Mouse (Mus musculus) limb, embryonic 11.5 days (tissue): ENCODE data around the gene Yars. TPM values are rescaled to one million over a fixed set of nuclear protein-coding genes. Genes with fewer than 3 reads are reported as not detected.
A peak's percentile ranks its signal among the peaks of the same experiment; 100 is the strongest.

ENCODE experiments used
- ATAC-seq: fragments of 200-750 bp; cut with Nextera tagmentation; 2 replicates; pipeline ENCODE4 v1.8.0; 2017; ENCODE audit warnings: low read depth; ENCODE audit not compliant: insufficient number of reproducible peaks, low FRiP score, low TSS enrichment
- DNase-seq: peaks from one replicate; pipeline ENCODE4 v3.0.0-alpha.2; 2015; ENCODE audit warnings: low spot score
- H3K27ac ChIP-seq: fragments of 300-500 bp; sonication (generic); replicated peaks from 2 replicates; pipeline ENCODE4 v1.5.1; 2014; ENCODE audit warnings: low read depth, mild to moderate bottlenecking, low read length
- H3K27me3 ChIP-seq: fragments of 300-500 bp; sonication (generic); 2 replicates; pipeline ENCODE4 v1.6.1; 2014; ENCODE audit warnings: mild to moderate bottlenecking, low read length, mixed read lengths; ENCODE audit not compliant: control insufficient read depth, insufficient read depth
- H3K36me3 ChIP-seq: fragments of 300-500 bp; sonication (generic); 2 replicates; pipeline ENCODE4 v1.6.1; 2014; ENCODE audit warnings: mild to moderate bottlenecking, low read length, moderate library complexity, mixed read lengths; ENCODE audit not compliant: control insufficient read depth, insufficient read depth
- H3K4me1 ChIP-seq: fragments of 300-500 bp; sonication (generic); 2 replicates; pipeline ENCODE4 v1.6.1; 2014; ENCODE audit warnings: low read length, mixed read lengths; ENCODE audit not compliant: control insufficient read depth, insufficient read depth
- H3K4me2 ChIP-seq: fragments of 300-500 bp; sonication (generic); 2 replicates; pipeline ENCODE4 v1.6.1; 2014; ENCODE audit warnings: low read depth, mild to moderate bottlenecking, moderate library complexity; ENCODE audit not compliant: severe bottlenecking
- H3K4me3 ChIP-seq: fragments of 300-500 bp; sonication (generic); 2 replicates; pipeline ENCODE4 v1.5.1; 2014; ENCODE audit warnings: low read depth, low read length
- H3K9ac ChIP-seq: fragments of 300-500 bp; sonication (generic); 2 replicates; pipeline ENCODE4 v1.6.1; 2014; ENCODE audit warnings: mild to moderate bottlenecking, low read length
- H3K9me3 ChIP-seq: fragments of 300-500 bp; sonication (generic); 2 replicates; pipeline ENCODE4 v1.6.1; 2016; ENCODE audit warnings: low read length; ENCODE audit not compliant: control insufficient read depth
- WGBS: fragments of 180-500 bp; shearing (Covaris S2); extraction: QIAGEN DNeasy Blood & Tissue Kit; methylation state at CpG from one replicate; pipeline ENCODE4 v1.1.7; 2014; 5-methylcytosine and 5-hydroxymethylcytosine counted together
- polyA plus RNA-seq: library from polyadenylated mRNA; unstranded; fragments of >200 nt; fragmentation: Nextera tagmentation; extraction: Ambion mirVana; gene quantifications from 2 replicates; pipeline ENCODE4 v1.2.1, GENCODE M21; 2014

Yars gene
- polyA plus RNA-seq, 1 experiment from 2014 or later = 84.8 TPM

GRCm38 (mm10) chr4:129236236-129236813 lies 46.8 kb downstream of the Yars start:
- no peaks in the 10 kb centered on the region for H3K9me3 ChIP-seq
- 0 out of 2 replicates have a peak, but pooled peaks cover 3% of the 10 kb centered on the region for H3K4me1 ChIP-seq
- 79% methylated on average over 8 of the region's 8 CpGs for WGBS
- H3K9ac ChIP-seq = no peak overlapping the region
- H3K4me3 ChIP-seq = no peak overlapping the region
- no peak overlapping the region for H3K4me2 ChIP-seq
- no peaks in the 10 kb centered on the region for H3K36me3 ChIP-seq
- DNase-seq (no peak), ATAC-seq (no peak)
- no peak overlapping the region for H3K27ac ChIP-seq
- no peaks in the 10 kb centered on the region for H3K27me3 ChIP-seq

GRCm38 (mm10) chr4:129237843-129238441 lies 48.4 kb downstream of the Yars start:
- peak overlapping the region; percentile 97 for H3K4me2 ChIP-seq
- no peaks in the 10 kb centered on the region for H3K36me3 ChIP-seq
- ATAC-seq (no peak), DNase-seq (peak; percentile 65)
- no peak overlapping the region for H3K27ac ChIP-seq
- peaks cover 7% of the 10 kb centered on the region; the same call in 1 of the 2 replicates for H3K4me1 ChIP-seq
- H3K4me3 ChIP-seq = peak overlapping the region; percentile 82
- peak overlapping the region; percentile 70; the same call in 1 of the 2 replicates for H3K9ac ChIP-seq
- WGBS = 8% methylated on average over 21 of the region's 21 CpGs
- H3K9me3 ChIP-seq = no peaks in the 10 kb centered on the region
- no peaks in the 10 kb centered on the region for H3K27me3 ChIP-seq

- H3K9ac ChIP-seq = peak overlapping the region; percentile 70
- no peaks in the 10 kb centered on the region for H3K27me3 ChIP-seq
- H3K9me3 ChIP-seq = no peaks in the 10 kb centered on the region
- H3K4me3 ChIP-seq = peak overlapping the region; percentile 82
- no peaks in the 10 kb centered on the region for H3K36me3 ChIP-seq
- ATAC-seq (peak; percentile 67), DNase-seq (no peak)
- no peak overlapping the region for H3K27ac ChIP-seq
- peaks cover 7% of the 10 kb centered on the region; the same call in 1 of the 2 replicates for H3K4me1 ChIP-seq
- WGBS = under 1% methylated on average over 23 of the region's 23 CpGs
- peak overlapping the region; percentile 97 for H3K4me2 ChIP-seq
Observed at GRCm38 (mm10) chr4:129238579-129239016, 49.0 kb downstream of the Yars start.

GRCm38 (mm10) chr4:129239075-129239474 lies 49.5 kb downstream of the Yars start:
- peak overlapping the region; percentile 70 for H3K9ac ChIP-seq
- no peaks in the 10 kb centered on the region for H3K36me3 ChIP-seq
- H3K9me3 ChIP-seq = no peaks in the 10 kb centered on the region
- H3K27ac ChIP-seq = no peak overlapping the region
- ATAC-seq (peak; percentile 85), DNase-seq (peak; percentile 91)
- 0% methylated on average over 12 of the region's 29 CpGs for WGBS
- H3K27me3 ChIP-seq = no peaks in the 10 kb centered on the region
- H3K4me1 ChIP-seq = peaks cover 7% of the 10 kb centered on the region; the same call in 1 of the 2 replicates
- H3K4me2 ChIP-seq = peak overlapping the region; percentile 97
- peak overlapping the region; percentile 82 for H3K4me3 ChIP-seq

GRCm38 (mm10) chr4:129241898-129242297 lies 52.3 kb downstream of the Yars start:
- H3K9me3 ChIP-seq = no peaks in the 10 kb centered on the region
- H3K4me1 ChIP-seq = peaks cover 7% of the 10 kb centered on the region; the same call in 1 of the 2 replicates
- no peak for ATAC-seq
- no peak overlapping the region for H3K4me3 ChIP-seq
- no peak overlapping the region for H3K9ac ChIP-seq
- WGBS = 39% methylated on average over 7 of the region's 7 CpGs
- DNase-seq = no peak
- H3K27me3 ChIP-seq = peaks cover 11% of the 10 kb centered on the region
- no peak overlapping the region; the same call in 1 of the 2 replicates for H3K27ac ChIP-seq
- no peak overlapping the region for H3K4me2 ChIP-seq
- no peaks in the 10 kb centered on the region for H3K36me3 ChIP-seq

- 38% methylated on average over 4 of the region's 4 CpGs for WGBS
- H3K27me3 ChIP-seq = peaks cover 16% of the 10 kb centered on the region
- H3K36me3 ChIP-seq = no peaks in the 10 kb centered on the region
- H3K9ac ChIP-seq = no peak overlapping the region
- no peak for DNase-seq
- H3K9me3 ChIP-seq = no peaks in the 10 kb centered on the region
- ATAC-seq = no peak
- no peak overlapping the region for H3K27ac ChIP-seq
- H3K4me2 ChIP-seq = no peak overlapping the region
- no peak overlapping the region for H3K4me3 ChIP-seq
- peaks cover 7% of the 10 kb centered on the region; the same call in 1 of the 2 replicates for H3K4me1 ChIP-seq
Observed at GRCm38 (mm10) chr4:129242327-129242726, 52.8 kb downstream of the Yars start.

- ATAC-seq = no peak
- Histone ChIP-seq H3K9ac (no peak overlapping the region), H3K27ac (no peak overlapping the region), H3K27me3 (peaks cover 20% of the 10 kb centered on the region), H3K9me3 (no peaks in the 10 kb centered on the region), H3K4me1 (peaks cover 7% of the 10 kb centered on the region), H3K36me3 (no peaks in the 10 kb centered on the region), H3K4me3 (no peak overlapping the region), H3K4me2 (no peak overlapping the region)
- no peak for DNase-seq
- WGBS = 17% methylated on average over 4 of the region's 4 CpGs
Observed at GRCm38 (mm10) chr4:129242761-129243160, 53.2 kb downstream of the Yars start.

- Histone ChIP-seq H3K36me3 (no peaks in the 10 kb centered on the region), H3K9me3 (no peaks in the 10 kb centered on the region), H3K4me1 (peaks cover 7% of the 10 kb centered on the region), H3K27me3 (peaks cover 37% of the 10 kb centered on the region), H3K9ac (no peak overlapping the region), H3K27ac (no peak overlapping the region), H3K4me2 (no peak overlapping the region), H3K4me3 (no peak overlapping the region)
- DNase-seq = no peak
- WGBS = 72% methylated on average over 4 of the region's 4 CpGs
- no peak for ATAC-seq
Observed at GRCm38 (mm10) chr4:129244802-129245201, 55.2 kb downstream of the Yars start.
